Mouse (Mus musculus): Measurements from ENCODE around the gene Fam57b. TPM values are rescaled to one million over a fixed set of nuclear protein-coding genes. Genes with fewer than 3 reads are reported as not detected.
A peak's percentile ranks its signal among the peaks of the same experiment; 100 is the strongest.

Gene Fam57b
- total RNA-seq, 1 experiment = 1.9 TPM

- H3K27ac ChIP-seq (ENCODE audit: insufficient read depth, low read depth, low read length, poor library complexity, severe bottlenecking) = no peak overlapping the region
- in situ Hi-C loops (cut with MboI; ENCODE audit: low sequenced_read_pairs in 2 of 2, unreplicated experiment in 2 of 2) = no loop called here
- DNase-seq (ENCODE audit: low read depth, low spot score) = no peak
- H3K9me3 ChIP-seq (ENCODE audit: control insufficient read depth, insufficient read depth, low read depth, low read length) = no peaks in the 10 kb centered on the region
- no peak overlapping the region for H3K9ac ChIP-seq (ENCODE audit: insufficient read depth, low read depth, low read length, poor library complexity, severe bottlenecking)
- TF ChIP-seq MAFK (IDR thresholded peaks at IDR 0.05; ENCODE audit: insufficient read depth, low read depth, low read length) = no peak
- TF ChIP-seq HCFC1 (IDR thresholded peaks at IDR 0.05; ENCODE audit: borderline replicate concordance, insufficient read depth, low read length) = no peak
- TF ChIP-seq ZNF384 (IDR thresholded peaks at IDR 0.05; ENCODE audit: low read depth, low read length) = no peak
- TF ChIP-seq ZC3H11A (IDR thresholded peaks at IDR 0.05; ENCODE audit: borderline replicate concordance, low read depth, low read length) = no peak
- TF ChIP-seq CHD2 (IDR thresholded peaks at IDR 0.05; ENCODE audit: low read depth, low read length) = no peak
- peaks cover 59% of the 10 kb centered on the region for H3K36me3 ChIP-seq (ENCODE audit: control insufficient read depth, insufficient read depth, low read length, poor library complexity, severe bottlenecking)
- H3K4me1 ChIP-seq (ENCODE audit: control insufficient read depth in 2 of 2, insufficient read depth in 2 of 2, low read length in 2 of 2, poor library complexity in 1 of 2) = peaks cover 0 to 12% of the 10 kb centered on the region in 2 experiments; a peak in 2 of 4 replicates
- no peak overlapping the region for H3K4me3 ChIP-seq (ENCODE audit: insufficient read depth in 1 of 2, low read depth in 1 of 2, low read length in 2 of 2, poor library complexity in 1 of 2, severe bottlenecking in 1 of 2)
Observed at GRCm38 (mm10) chr7:126785056-126785455, 12.4 kb upstream of the Fam57b start.

- in situ Hi-C loops (cut with MboI; ENCODE audit: low sequenced_read_pairs in 2 of 2, unreplicated experiment in 2 of 2) = no loop called here
- Histone ChIP-seq H3K36me3 (ENCODE audit: control insufficient read depth, insufficient read depth, low read length, poor library complexity, severe bottlenecking) (peaks cover 61% of the 10 kb centered on the region), H3K9ac (ENCODE audit: insufficient read depth, low read depth, low read length, poor library complexity, severe bottlenecking) (no peak overlapping the region), H3K4me3 (ENCODE audit: insufficient read depth in 1 of 2, low read depth in 1 of 2, low read length in 2 of 2, poor library complexity in 1 of 2, severe bottlenecking in 1 of 2) (no peak overlapping the region), H3K27ac (ENCODE audit: insufficient read depth, low read depth, low read length, poor library complexity, severe bottlenecking) (no peak overlapping the region), H3K9me3 (ENCODE audit: control insufficient read depth, insufficient read depth, low read depth, low read length) (no peaks in the 10 kb centered on the region), H3K4me1 (ENCODE audit: control insufficient read depth in 2 of 2, insufficient read depth in 2 of 2, low read length in 2 of 2, poor library complexity in 1 of 2) (peaks cover 0 to 7% of the 10 kb centered on the region in 2 experiments; a peak in 1 of 4 replicates)
- TF ChIP-seq MAFK (IDR thresholded peaks at IDR 0.05; ENCODE audit: insufficient read depth, low read depth, low read length) (no peak), HCFC1 (IDR thresholded peaks at IDR 0.05; ENCODE audit: borderline replicate concordance, insufficient read depth, low read length) (no peak), CHD2 (IDR thresholded peaks at IDR 0.05; ENCODE audit: low read depth, low read length) (no peak), ZNF384 (IDR thresholded peaks at IDR 0.05; ENCODE audit: low read depth, low read length) (no peak), ZC3H11A (IDR thresholded peaks at IDR 0.05; ENCODE audit: borderline replicate concordance, low read depth, low read length) (no peak)
- DNase-seq (ENCODE audit: low read depth, low spot score) = no peak
Observed at GRCm38 (mm10) chr7:126786142-126786541, 11.3 kb upstream of the Fam57b start.

DNA sequence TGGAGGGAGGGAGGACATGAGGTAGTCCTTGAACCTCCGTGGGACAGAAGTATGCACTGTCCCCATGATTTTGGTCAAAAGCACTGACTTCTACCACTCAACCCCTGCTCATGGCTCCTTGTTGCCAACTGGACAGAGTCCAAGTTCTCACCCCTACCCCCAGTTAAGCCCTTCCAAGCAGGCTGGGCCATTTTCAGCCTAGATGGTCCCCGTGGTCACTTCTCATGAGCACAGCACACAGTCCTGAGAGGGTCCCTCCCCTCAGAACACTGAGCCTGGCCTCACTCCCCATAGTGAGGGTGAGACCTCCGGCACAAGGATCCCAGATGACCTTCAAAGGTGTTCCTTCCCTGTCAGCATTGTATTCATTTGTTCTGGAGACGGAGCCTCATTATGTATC is 8.3 kb upstream of the Fam57b start:
- no peak overlapping the region for H3K27ac ChIP-seq (ENCODE audit: insufficient read depth, low read depth, low read length, poor library complexity, severe bottlenecking)
- peaks cover 55% of the 10 kb centered on the region for H3K36me3 ChIP-seq (ENCODE audit: control insufficient read depth, insufficient read depth, low read length, poor library complexity, severe bottlenecking)
- H3K9ac ChIP-seq (ENCODE audit: insufficient read depth, low read depth, low read length, poor library complexity, severe bottlenecking) = no peak overlapping the region
- no peak overlapping the region for H3K4me3 ChIP-seq (ENCODE audit: insufficient read depth in 1 of 2, low read depth in 1 of 2, low read length in 2 of 2, poor library complexity in 1 of 2, severe bottlenecking in 1 of 2)
- peaks cover 0 to 4% of the 10 kb centered on the region in 2 experiments; a peak in 1 of 4 replicates for H3K4me1 ChIP-seq (ENCODE audit: control insufficient read depth in 2 of 2, insufficient read depth in 2 of 2, low read length in 2 of 2, poor library complexity in 1 of 2)
- TF ChIP-seq HCFC1 (IDR thresholded peaks at IDR 0.05; ENCODE audit: borderline replicate concordance, insufficient read depth, low read length) (no peak), MAFK (IDR thresholded peaks at IDR 0.05; ENCODE audit: insufficient read depth, low read depth, low read length) (no peak), ZC3H11A (IDR thresholded peaks at IDR 0.05; ENCODE audit: borderline replicate concordance, low read depth, low read length) (no peak), ZNF384 (IDR thresholded peaks at IDR 0.05; ENCODE audit: low read depth, low read length) (no peak), CHD2 (IDR thresholded peaks at IDR 0.05; ENCODE audit: low read depth, low read length) (no peak)
- no peak for DNase-seq (ENCODE audit: low read depth, low spot score)
- no peaks in the 10 kb centered on the region for H3K9me3 ChIP-seq (ENCODE audit: control insufficient read depth, insufficient read depth, low read depth, low read length)
- in situ Hi-C loops (cut with MboI; ENCODE audit: low sequenced_read_pairs in 2 of 2, unreplicated experiment in 2 of 2) = no loop called here

- Histone ChIP-seq H3K4me3 (ENCODE audit: insufficient read depth in 1 of 2, low read depth in 1 of 2, low read length in 2 of 2, poor library complexity in 1 of 2, severe bottlenecking in 1 of 2) (peak within 1 kb of the TSS; percentile 88 to 95), H3K36me3 (ENCODE audit: control insufficient read depth, insufficient read depth, low read length, poor library complexity, severe bottlenecking) (peaks cover 51% of the 10 kb centered on the region), H3K27ac (ENCODE audit: insufficient read depth, low read depth, low read length, poor library complexity, severe bottlenecking) (peak within 1 kb of the TSS; percentile 96), H3K9me3 (ENCODE audit: control insufficient read depth, insufficient read depth, low read depth, low read length) (no peaks in the 10 kb centered on the region), H3K4me1 (ENCODE audit: control insufficient read depth in 2 of 2, insufficient read depth in 2 of 2, low read length in 2 of 2, poor library complexity in 1 of 2) (peaks cover 0 to 7% of the 10 kb centered on the region in 2 experiments; a peak in 1 of 4 replicates), H3K9ac (ENCODE audit: insufficient read depth, low read depth, low read length, poor library complexity, severe bottlenecking) (peak within 1 kb of the TSS; percentile 98)
- TF ChIP-seq ZNF384 (IDR thresholded peaks at IDR 0.05; ENCODE audit: low read depth, low read length) (no peak), HCFC1 (IDR thresholded peaks at IDR 0.05; ENCODE audit: borderline replicate concordance, insufficient read depth, low read length) (peak; percentile 79), MAFK (IDR thresholded peaks at IDR 0.05; ENCODE audit: insufficient read depth, low read depth, low read length) (no peak)
- peak; percentile 98 for DNase-seq (ENCODE audit: low read depth, low spot score)
- in situ Hi-C loops (cut with MboI; ENCODE audit: low sequenced_read_pairs in 2 of 2, unreplicated experiment in 2 of 2) = no loop called here
Observed at GRCm38 (mm10) chr7:126791851-126792720, 5.4 kb upstream of the Fam57b start, which contains the start of gene Ppp4c. Gene Ppp4c (minus strand): TSS chr7:126792496.

All from ES-E14 (cell line).